Mouse (Mus musculus) left cerebral cortex, adult 11 months (tissue): ENCODE measurements around the gene Smim14.
A peak's percentile ranks its signal among the peaks of the same experiment; 100 is the strongest.
"Not testable (repeated sequence)": the region's sequence is repeated elsewhere in the genome, so short reads cannot be mapped to it uniquely, and the experiment has no call there.

Experiments used
- DNase-seq: peaks from one replicate; pipeline ENCODE4 v3.0.0; 2022; ENCODE audit warnings: low spot score

The Smim14 gene

GRCm38 (mm10) chr5:65521803-65522202, 15.2 kb downstream of the Smim14 start:
- no peak for DNase-seq

DNA sequence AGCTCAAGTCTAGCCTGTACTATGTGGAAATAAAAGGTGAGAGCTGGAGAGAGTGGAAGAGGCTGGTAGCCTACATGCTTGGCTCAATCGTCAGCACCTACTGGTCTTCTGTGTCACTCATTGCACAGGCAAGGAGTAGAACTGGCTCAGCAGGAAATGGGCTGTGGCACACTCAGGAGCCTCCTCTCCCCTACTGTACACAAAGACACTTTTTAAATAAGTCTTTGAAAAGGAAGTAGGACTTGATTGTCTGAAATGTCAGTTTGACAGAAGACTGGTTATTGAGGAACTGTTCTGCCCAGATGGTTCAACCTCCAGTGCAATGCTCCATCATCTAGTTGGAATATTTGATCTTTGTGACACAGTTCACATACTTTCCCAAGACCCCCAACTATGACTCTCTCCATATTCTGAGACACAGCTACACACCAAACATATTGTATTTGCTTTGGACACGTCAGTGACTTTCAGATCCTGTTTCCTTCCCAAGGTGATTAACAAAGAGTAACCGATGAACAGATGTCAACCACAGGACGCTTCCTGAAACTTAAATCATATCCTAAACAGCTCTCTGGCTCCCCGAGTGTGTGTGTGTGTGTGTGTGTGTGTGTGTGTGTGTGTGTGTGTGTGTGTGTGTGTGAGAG, 22.2 kb downstream of the Smim14 start:
- DNase-seq, result no peak

DNA sequence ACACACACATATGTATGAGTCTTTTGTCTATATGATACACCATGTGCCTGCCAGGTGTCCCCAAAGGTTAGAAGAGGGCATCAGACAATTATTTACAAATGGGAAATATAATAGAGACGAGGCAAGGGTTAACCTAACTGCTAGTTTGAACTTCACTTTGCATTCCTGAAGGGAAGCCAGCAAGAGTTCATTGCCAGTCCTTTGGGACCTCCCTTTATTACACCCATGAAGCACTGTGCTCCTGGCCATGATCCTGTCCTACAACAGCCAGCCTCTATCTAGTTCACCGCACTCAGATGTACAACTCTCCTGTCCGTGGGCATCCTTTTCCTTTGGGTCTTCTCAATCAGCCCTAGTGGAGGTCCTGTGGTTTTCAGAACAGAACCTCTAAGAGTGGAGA, 23.5 kb downstream of the Smim14 start:
- no peak for DNase-seq

GRCm38 (mm10) chr5:65508395-65508794, 28.6 kb downstream of the Smim14 start:
- DNase-seq, result no peak

GRCm38 (mm10) chr5:65505786-65506185, 31.2 kb downstream of the Smim14 start:
- DNase-seq, result no peak

- DNase-seq, result no peak
Observed at GRCm38 (mm10) chr5:65501407-65501806, 35.6 kb downstream of the Smim14 start.

DNA sequence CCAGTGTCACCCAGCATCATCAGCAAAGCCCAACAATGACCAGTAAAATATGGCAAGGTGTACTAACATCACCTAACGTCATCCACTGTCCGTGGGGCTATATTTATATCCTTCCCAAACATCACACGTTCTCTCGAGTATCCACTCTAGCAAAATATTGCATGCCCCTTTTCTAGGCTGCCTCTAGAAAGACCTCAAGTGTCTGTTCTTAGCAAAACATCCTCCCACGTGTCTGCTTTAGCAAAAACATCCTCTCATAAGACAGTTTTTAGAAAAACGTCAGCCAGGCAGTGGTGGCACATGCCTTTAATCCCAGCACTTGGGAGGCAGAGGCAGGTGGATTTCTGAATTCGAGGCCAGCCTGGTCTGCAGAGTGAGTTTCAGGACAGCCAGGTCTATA, 36.8 kb downstream of the Smim14 start:
- DNase-seq, result no peak

DNA sequence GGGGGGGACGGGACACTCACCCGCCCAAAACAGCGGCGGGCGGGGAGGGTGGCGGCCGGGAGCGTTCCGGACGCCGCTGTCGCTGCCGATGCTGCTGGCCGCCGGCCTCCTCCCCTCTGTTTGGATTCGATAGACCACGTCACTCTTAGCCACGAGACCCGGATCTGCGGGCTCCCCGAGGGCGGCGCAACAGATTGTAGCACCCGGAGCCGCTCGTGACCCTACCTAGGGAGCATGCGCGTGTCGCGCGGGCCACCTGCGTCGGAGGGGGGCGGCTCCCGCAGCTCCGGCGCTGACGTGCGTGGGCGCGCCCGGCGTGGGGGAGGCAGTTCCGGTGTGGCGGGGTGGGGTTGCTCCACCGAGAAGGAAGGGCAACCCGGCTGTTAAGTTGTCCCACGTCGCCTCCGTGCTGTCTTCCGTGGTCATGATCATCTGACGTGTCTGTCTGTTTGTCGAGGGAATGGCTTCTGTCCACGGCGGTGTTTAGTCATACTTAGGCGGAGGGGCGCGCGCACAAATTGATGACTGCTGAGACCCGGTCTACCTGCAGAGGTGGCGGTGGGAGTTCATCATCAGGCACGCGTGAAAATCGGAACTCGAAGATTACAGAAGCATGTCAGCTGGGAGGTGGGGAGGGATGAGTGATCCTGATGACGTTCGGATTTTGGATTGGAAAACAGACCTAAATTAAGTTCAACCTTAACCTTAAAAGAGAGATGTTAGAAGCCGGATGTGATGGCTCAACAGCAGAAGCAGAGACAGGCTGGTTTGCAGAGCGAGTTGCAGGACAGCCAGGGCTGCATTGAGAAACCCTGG, 44.1 kb downstream of the Smim14 start, which contains the start of gene Gm43552:
TSS of gene Gm43552 (minus strand) at position 118 of the 816 bp plus-strand sequence.
- DNase-seq, result peak; percentile 93

GRCm38 (mm10) chr5:65491767-65492715, 44.9 kb downstream of the Smim14 start:
- DNase-seq, result peak; percentile 44

- no peak for DNase-seq
Observed at GRCm38 (mm10) chr5:65489830-65490229, 47.2 kb downstream of the Smim14 start.

- DNase-seq, result no peak
Observed at GRCm38 (mm10) chr5:65488725-65489124, 48.3 kb downstream of the Smim14 start.

DNA sequence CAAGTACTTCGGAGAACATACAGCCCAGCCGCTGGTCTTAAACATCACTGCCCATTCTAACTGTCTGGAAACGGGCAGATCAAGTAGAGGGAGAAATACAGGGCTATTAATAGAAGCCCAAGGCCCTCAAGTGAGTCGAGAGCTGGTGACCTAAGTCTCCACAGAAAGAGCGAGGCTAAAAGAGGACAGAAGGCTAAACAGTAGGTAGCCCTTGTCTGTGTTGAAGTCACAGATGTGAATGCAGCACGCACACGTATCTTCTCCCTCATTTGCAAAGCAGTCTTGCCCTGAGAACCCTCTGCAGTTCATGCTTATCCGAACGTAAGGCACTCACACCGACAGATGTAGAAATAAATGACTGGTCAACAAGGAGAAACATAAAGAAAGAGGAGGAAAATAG, 49.6 kb downstream of the Smim14 start:
- DNase-seq, result no peak

GRCm38 (mm10) chr5:65486514-65486913, 50.5 kb downstream of the Smim14 start:
- no peak for DNase-seq

GRCm38 (mm10) chr5:65482996-65483395, 54.0 kb downstream of the Smim14 start:
- no peak for DNase-seq

- no peak for DNase-seq
Observed at GRCm38 (mm10) chr5:65480511-65480910, 56.5 kb downstream of the Smim14 start.

GRCm38 (mm10) chr5:65479681-65480445, 57.1 kb downstream of the Smim14 start:
- DNase-seq, result no peak

- no peak for DNase-seq
Observed at GRCm38 (mm10) chr5:65478224-65478623, 58.8 kb downstream of the Smim14 start.

DNA sequence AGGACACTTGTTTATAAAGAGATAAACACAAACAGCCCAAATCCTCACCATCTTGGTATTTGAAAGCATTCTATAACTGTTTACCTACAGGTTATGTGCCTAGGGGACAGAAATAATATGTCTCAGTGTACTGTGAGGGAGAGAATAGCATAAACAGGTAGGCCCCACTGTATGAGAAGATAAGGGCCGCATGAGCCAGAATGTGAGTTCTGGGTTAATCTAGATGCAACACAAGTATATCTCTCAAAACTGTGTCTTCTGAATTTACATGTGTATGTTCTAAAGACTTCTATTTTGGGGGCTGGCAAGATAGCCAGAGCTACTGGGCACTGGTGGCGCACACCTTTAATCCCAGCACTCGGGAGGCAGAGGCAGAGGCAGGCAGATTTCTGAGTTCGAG, 60.2 kb downstream of the Smim14 start:
- not testable (repeated sequence) for DNase-seq

DNA sequence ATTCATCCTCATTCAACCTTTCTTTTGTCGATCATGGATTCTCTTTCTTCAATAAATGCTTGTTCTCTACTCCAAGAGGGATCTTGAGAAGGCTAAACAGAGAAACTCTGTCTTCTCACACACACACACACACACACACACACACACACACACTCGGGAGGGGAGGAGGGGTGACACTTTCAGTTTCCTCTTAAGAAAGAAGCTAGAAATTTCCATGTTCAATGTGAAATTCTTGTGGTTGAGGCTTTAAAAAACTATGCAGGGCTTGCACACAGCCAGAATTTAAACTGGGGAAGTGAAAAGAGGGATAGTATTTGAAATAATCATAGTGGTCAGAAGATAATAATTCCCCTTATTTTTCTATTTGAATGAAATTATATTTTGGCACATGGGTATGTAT, 61.2 kb downstream of the Smim14 start:
- DNase-seq, result no peak

- DNase-seq, result peak; percentile 43
Observed at GRCm38 (mm10) chr5:65469766-65470165, 67.2 kb downstream of the Smim14 start.

- no peak for DNase-seq
Observed at GRCm38 (mm10) chr5:65466911-65467310, 70.1 kb downstream of the Smim14 start.

DNA sequence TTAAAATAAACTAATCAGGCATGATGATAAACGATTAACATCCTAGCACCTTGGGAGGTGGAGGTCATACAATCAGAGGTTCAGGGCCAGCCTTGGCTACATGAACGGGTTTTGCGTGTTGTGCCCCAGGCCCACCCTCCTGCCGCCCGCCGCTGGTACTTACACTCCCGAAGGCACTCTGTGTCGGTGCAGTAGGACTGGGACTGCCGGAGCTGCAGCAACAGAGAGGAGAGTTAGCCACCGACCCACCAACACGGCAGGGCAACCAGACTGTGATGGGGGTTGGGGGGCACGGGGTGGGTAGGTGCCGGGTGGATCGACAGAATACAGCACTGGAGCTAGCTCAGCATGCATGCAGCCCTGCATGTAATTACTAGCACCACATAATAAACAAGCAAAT, 76.6 kb downstream of the Smim14 start:
- DNase-seq, result no peak
